Mouse (Mus musculus) heart, adult 2 months (tissue): ENCODE measurements around the gene Creld1.

Experiments used
- CTCF ChIP-seq: fragments of 200-600 bp; IDR thresholded peaks from 2 replicates; pipeline ENCODE4 v1.8.1; 2022; ENCODE audit warnings: antibody characterized with exemption, mild to moderate bottlenecking, moderate library complexity
- EP300 ChIP-seq: fragments of 200-500 bp; IDR thresholded peaks from 2 replicates; pipeline ENCODE4 v1.6.1; 2011; ENCODE audit warnings: low read depth, low read length, control low read depth; ENCODE audit not compliant: insufficient read depth

DNA sequence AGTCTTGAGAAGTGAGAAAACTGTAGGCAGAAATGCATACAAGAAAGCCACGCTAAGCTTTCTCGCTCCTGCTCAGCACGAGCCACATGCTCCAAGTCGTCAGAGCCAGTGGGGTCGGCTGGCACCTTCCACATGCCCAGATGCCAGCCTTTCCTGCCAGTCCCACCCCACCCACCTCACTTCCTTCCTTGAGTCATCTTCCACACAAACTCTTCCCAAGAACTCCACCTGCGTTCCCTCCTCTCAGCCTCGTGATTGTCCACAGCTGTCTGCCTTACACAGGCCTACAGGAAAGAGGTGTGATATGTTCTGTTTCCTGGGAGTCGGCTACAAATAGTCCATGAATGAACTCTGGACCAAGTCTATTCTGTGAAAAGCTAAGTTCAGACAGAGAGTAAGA is 40.3 kb downstream of the Creld1 start:
- TF ChIP-seq EP300 (no peak), CTCF (no peak)
